Mouse (Mus musculus) cerebellum, postnatal 4 days (tissue): ENCODE data around the gene Cryl1.

ENCODE experiments used
- DNase-seq, 2 experiments: peaks; one replicate each; pipeline ENCODE4 v3.0.0; 2022; ENCODE audit warnings: low spot score in 2 of 2, mixed read lengths in 1 of 2

The Cryl1 gene

DNA sequence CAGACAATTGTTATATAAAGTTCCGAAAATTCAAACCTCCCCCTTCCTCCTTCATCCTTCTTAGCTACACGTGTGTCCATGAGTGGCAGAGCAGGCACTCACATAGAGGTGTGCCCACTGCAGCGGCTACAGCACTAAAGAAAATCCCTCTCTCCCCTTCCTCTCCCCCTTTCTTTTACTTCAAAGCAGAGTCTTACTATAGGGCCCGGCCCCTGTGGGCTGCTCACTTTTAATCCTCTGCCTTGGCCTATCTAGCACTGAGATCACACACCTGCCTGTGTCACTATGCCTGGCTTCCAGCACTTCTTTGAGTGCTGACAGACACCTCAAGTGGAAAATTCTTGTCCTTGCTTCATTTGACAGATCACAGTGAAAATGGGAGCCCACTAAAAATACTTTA is 163.6 kb downstream of the Cryl1 start:
- no peak for DNase-seq

DNA sequence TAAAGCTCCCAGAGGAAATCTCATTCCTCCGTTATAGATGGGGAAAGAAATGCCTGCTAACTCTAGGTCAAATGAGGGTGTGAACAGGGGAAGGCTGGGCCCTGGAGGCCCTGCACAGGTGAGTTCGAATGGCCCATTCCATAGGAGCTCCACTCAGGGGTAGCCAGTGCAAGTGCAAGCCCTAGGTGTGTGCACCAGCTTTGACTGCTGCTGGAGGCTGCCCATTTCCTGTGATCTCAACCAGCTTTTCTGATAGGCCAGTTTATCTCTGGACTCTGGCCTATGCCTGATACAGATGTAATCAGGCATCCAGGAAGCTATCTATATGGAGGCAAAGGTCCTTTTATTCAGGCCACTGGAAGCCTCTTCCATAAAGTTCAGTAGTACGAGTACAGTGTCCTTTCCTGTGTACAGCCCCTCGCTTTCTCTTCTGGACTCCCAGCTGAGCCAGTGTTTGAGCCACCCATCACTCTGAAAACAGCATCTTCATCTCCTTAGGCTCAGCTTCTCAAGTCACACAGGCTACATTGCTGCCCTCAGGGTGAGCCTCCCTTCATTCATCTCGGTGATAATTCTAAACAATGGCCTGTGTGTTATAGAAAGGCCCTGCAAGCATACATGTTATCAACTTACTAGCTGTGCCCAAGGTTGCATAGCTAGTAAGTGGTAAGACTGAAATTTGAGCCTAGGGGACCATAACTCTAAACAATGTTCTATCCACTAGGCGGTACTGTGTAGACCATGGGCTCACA is 167.9 kb downstream of the Cryl1 start:
- DNase-seq: no peak
